Mouse (Mus musculus) regulatory T cell (primary cell): ENCODE results near the gene Jag2.

Experiments used
- in situ Hi-C: fragments of 300-600 bp; cut with MboI, MseI; formaldehyde crosslinking; loops from one replicate; pipeline ENCODE4 v1.15.1; 2025; ENCODE audit warnings: high pct_unique_total_duplicates

Gene Jag2

GRCm38 (mm10) chr12:112929562-112930352 is at the start of gene Jag2:
Gene Jag2, minus strand, starts transcription at chr12:112929776.
- in situ Hi-C loops = no loop called here

GRCm38 (mm10) chr12:112977156-112977555 is 47.6 kb upstream of the Jag2 start:
- in situ Hi-C loops = no loop called here

GRCm38 (mm10) chr12:112976371-112977073 is 46.9 kb upstream of the Jag2 start, which contains the start of gene Btbd6:
Gene Btbd6, plus strand, starts transcription at chr12:112976482.
- in situ Hi-C loops = no loop called here

GRCm38 (mm10) chr12:112974736-112975135 is 45.2 kb upstream of the Jag2 start:
- in situ Hi-C loops = no loop called here

GRCm38 (mm10) chr12:112969616-112970015 is 40.0 kb upstream of the Jag2 start:
- in situ Hi-C loops = no loop called here

GRCm38 (mm10) chr12:112968943-112969342 is 39.4 kb upstream of the Jag2 start:
- in situ Hi-C loops = no loop called here

- in situ Hi-C loops = no loop called here
Observed at GRCm38 (mm10) chr12:112965783-112966182, 36.2 kb upstream of the Jag2 start.

- in situ Hi-C loops = no loop called here
Observed at GRCm38 (mm10) chr12:112961872-112962271, 32.3 kb upstream of the Jag2 start.

- in situ Hi-C loops = no loop called here
Observed at GRCm38 (mm10) chr12:112961428-112961827, 31.9 kb upstream of the Jag2 start.

- in situ Hi-C loops = no loop called here
Observed at GRCm38 (mm10) chr12:112959421-112959820, 29.8 kb upstream of the Jag2 start.

- in situ Hi-C loops = no loop called here
Observed at GRCm38 (mm10) chr12:112958303-112958702, 28.7 kb upstream of the Jag2 start.

- in situ Hi-C loops = no loop called here
Observed at GRCm38 (mm10) chr12:112955800-112956199, 26.2 kb upstream of the Jag2 start.

- in situ Hi-C loops = no loop called here
Observed at GRCm38 (mm10) chr12:112952926-112953565, 23.5 kb upstream of the Jag2 start.

GRCm38 (mm10) chr12:112952433-112952832 is 22.9 kb upstream of the Jag2 start:
- in situ Hi-C loops = no loop called here

- in situ Hi-C loops = no loop called here
Observed at GRCm38 (mm10) chr12:112951150-112951842, 21.7 kb upstream of the Jag2 start.

GRCm38 (mm10) chr12:112950761-112951129 is 21.2 kb upstream of the Jag2 start:
- in situ Hi-C loops = no loop called here

- in situ Hi-C loops = no loop called here
Observed at GRCm38 (mm10) chr12:112950040-112950760, 20.6 kb upstream of the Jag2 start.

GRCm38 (mm10) chr12:112947307-112947706 is 17.7 kb upstream of the Jag2 start:
- in situ Hi-C loops = no loop called here

GRCm38 (mm10) chr12:112943669-112944068 is 14.1 kb upstream of the Jag2 start:
- in situ Hi-C loops = loop anchor here (5.0 kb wide), 1 partner anchor 71 kb away; no protein-coding TSS in a partner anchor

GRCm38 (mm10) chr12:112941776-112942713 is 12.5 kb upstream of the Jag2 start, which contains the start of gene Nudt14:
Gene Nudt14, minus strand, starts transcription at chr12:112942124.
- in situ Hi-C loops = loop anchor here (5.0 kb wide), 1 partner anchor 70 kb away; no protein-coding TSS in a partner anchor
